Mouse (Mus musculus) lung, embryonic 15.5 days (tissue): ENCODE measurements around the gene Tmem132c. TPM values are rescaled to one million over a fixed set of nuclear protein-coding genes. Genes with fewer than 3 reads are reported as not detected.
A peak's percentile ranks its signal among the peaks of the same experiment; 100 is the strongest.

ENCODE experiments used
- ATAC-seq: fragments of 200-750 bp; cut with Nextera tagmentation; 2 replicates; pipeline ENCODE4 v1.8.0; 2017; ENCODE audit warnings: moderate number of reproducible peaks, borderline replicate concordance; ENCODE audit not compliant: low FRiP score, low TSS enrichment; ENCODE audit errors: extremely low read depth
- H3K27ac ChIP-seq: fragments of 300-500 bp; sonication (generic); 2 replicates; pipeline ENCODE4 v1.5.1; 2015; ENCODE audit warnings: moderate library complexity, mild to moderate bottlenecking, inconsistent platforms
- H3K27me3 ChIP-seq: fragments of 300-500 bp; sonication (generic); 2 replicates; pipeline ENCODE4 v1.6.1; 2015; ENCODE audit warnings: inconsistent platforms
- H3K36me3 ChIP-seq: fragments of 300-500 bp; sonication (generic); 2 replicates; pipeline ENCODE4 v1.6.1; 2015; ENCODE audit warnings: inconsistent platforms
- H3K4me1 ChIP-seq: fragments of 300-500 bp; sonication (generic); 2 replicates; pipeline ENCODE4 v1.6.1; 2015; ENCODE audit warnings: inconsistent platforms
- H3K4me2 ChIP-seq: fragments of 300-500 bp; sonication (generic); 2 replicates; pipeline ENCODE4 v1.6.1; 2015; ENCODE audit warnings: inconsistent platforms, mild to moderate bottlenecking, moderate library complexity
- H3K4me3 ChIP-seq: fragments of 300-500 bp; sonication (generic); 2 replicates; pipeline ENCODE4 v1.5.1; 2015; ENCODE audit warnings: mild to moderate bottlenecking, inconsistent platforms
- H3K9ac ChIP-seq: fragments of 300-500 bp; sonication (generic); 2 replicates; pipeline ENCODE4 v1.6.1; 2015; ENCODE audit warnings: inconsistent platforms
- H3K9me3 ChIP-seq: fragments of 300-500 bp; sonication (generic); 2 replicates; pipeline ENCODE4 v1.6.1; 2016; ENCODE audit warnings: inconsistent platforms
- WGBS: fragments of 180-500 bp; shearing (Covaris S2); methylation state at CpG from one replicate; pipeline ENCODE4 v1.1.7; 2015; 5-methylcytosine and 5-hydroxymethylcytosine counted together
- polyA plus RNA-seq: library from polyadenylated mRNA; unstranded; fragments of >200 nt; fragmentation: Nextera tagmentation; extraction: Ambion mirVana; gene quantifications from 2 replicates; pipeline ENCODE4 v1.2.1, GENCODE M21; 2015

Tmem132c gene
- 17.5 and 18.3 TPM in 2 replicates for polyA plus RNA-seq

GRCm38 (mm10) chr5:127241136-127241924 lies at the start of gene Tmem132c:
Gene Tmem132c, plus strand, starts transcription at chr5:127241808.
- ATAC-seq = peak; percentile 96
- peak within 1 kb of the TSS; percentile 60 for H3K9ac ChIP-seq
- peak within 1 kb of the TSS; percentile 26; the same call in 1 of the 2 replicates for H3K27ac ChIP-seq
- no peaks in the 10 kb centered on the region for H3K9me3 ChIP-seq
- H3K27me3 ChIP-seq = peaks cover 11% of the 10 kb centered on the region; the same call in 1 of the 2 replicates
- H3K36me3 ChIP-seq = no peaks in the 10 kb centered on the region
- H3K4me3 ChIP-seq = peak within 1 kb of the TSS; percentile 74
- peak within 1 kb of the TSS; percentile 85 for H3K4me2 ChIP-seq
- peaks cover 24% of the 10 kb centered on the region for H3K4me1 ChIP-seq
- WGBS = under 1% methylated on average over 58 of the region's 58 CpGs

- WGBS = 25% methylated on average over 5 of the region's 5 CpGs
These were observed 49.7 kb upstream of the Tmem132c start for GRCm38 (mm10) chr5:127191881-127192280.

DNA sequence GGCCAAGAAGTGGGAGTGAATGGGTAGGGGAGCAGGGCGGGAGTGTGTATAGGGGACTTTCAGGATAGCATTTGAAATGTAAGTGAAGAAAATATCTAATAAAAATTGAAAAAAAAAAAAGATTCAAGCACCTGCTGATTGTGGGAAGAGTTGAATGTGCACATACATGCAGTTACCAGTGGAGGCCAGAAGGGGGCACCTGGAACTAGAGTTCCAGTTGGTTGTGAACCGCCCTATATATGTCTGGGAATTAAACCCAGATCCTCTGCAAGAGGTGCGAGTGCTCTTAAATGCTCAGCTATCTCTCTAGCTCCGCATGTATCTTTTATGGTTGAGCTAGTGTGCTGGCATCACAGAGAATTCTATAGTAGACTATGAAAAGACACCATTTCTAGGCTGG lies 42.8 kb upstream of the Tmem132c start:
- WGBS = 48% methylated on average over 4 of the region's 4 CpGs
- no peak for ATAC-seq

More at GRCm38 (mm10) chr5:127191881-127192280, 49.7 kb upstream of the Tmem132c start:
- no peaks in the 10 kb centered on the region for H3K4me1 ChIP-seq
- no peaks in the 10 kb centered on the region; the same call in 1 of the 2 replicates for H3K9me3 ChIP-seq
- H3K36me3 ChIP-seq = no peaks in the 10 kb centered on the region
- no peak overlapping the region for H3K4me3 ChIP-seq
- H3K9ac ChIP-seq = no peak overlapping the region
- ATAC-seq = no peak
- no peak overlapping the region for H3K27ac ChIP-seq
- H3K4me2 ChIP-seq = no peak overlapping the region
- H3K27me3 ChIP-seq = no peaks in the 10 kb centered on the region

GRCm38 (mm10) chr5:127204881-127205280 lies 36.7 kb upstream of the Tmem132c start:
- Histone ChIP-seq H3K9ac (no peak overlapping the region), H3K4me2 (no peak overlapping the region), H3K36me3 (no peaks in the 10 kb centered on the region), H3K27me3 (no peaks in the 10 kb centered on the region), H3K4me1 (no peaks in the 10 kb centered on the region), H3K27ac (no peak overlapping the region), H3K9me3 (no peaks in the 10 kb centered on the region), H3K4me3 (no peak overlapping the region)
- ATAC-seq = no peak
- 86% methylated on average over 8 of the region's 8 CpGs for WGBS

More for the DNA sequence above, 42.8 kb upstream of the Tmem132c start:
- Histone ChIP-seq H3K36me3 (no peaks in the 10 kb centered on the region), H3K27me3 (no peaks in the 10 kb centered on the region), H3K9ac (no peak overlapping the region), H3K4me3 (no peak overlapping the region), H3K4me2 (no peak overlapping the region), H3K9me3 (no peaks in the 10 kb centered on the region), H3K4me1 (no peaks in the 10 kb centered on the region), H3K27ac (no peak overlapping the region)

DNA sequence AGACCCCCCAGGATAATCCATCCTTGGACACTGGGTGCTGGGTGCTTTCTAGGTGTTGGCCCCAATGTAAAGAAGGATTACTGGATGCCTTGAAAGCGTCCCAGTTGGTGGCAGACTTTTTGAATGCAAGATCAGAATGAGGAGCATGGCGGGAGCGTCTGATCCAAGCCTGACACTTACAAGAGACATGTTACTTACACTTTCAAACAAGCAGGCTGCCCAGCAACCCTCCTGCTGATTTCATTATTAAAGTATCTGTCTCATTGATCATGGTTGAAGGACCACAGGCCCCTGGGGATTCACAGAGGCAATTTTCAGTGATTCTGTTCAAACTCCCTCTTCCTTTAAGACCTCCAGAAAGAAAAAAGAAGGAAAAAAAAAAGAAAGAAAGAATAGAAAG lies 25.2 kb upstream of the Tmem132c start:
- WGBS = 60% methylated on average over 3 of the region's 3 CpGs
- ATAC-seq = no peak
- no peaks in the 10 kb centered on the region for H3K4me1 ChIP-seq

GRCm38 (mm10) chr5:127217725-127218124 lies 23.9 kb upstream of the Tmem132c start:
- Histone ChIP-seq H3K4me1 (no peaks in the 10 kb centered on the region), H3K4me3 (no peak overlapping the region), H3K27ac (no peak overlapping the region), H3K9me3 (no peaks in the 10 kb centered on the region), H3K27me3 (no peaks in the 10 kb centered on the region), H3K4me2 (no peak overlapping the region), H3K9ac (no peak overlapping the region), H3K36me3 (no peaks in the 10 kb centered on the region)
- no peak for ATAC-seq
- WGBS = 59% methylated on average over 6 of the region's 6 CpGs

More for the DNA sequence above, 25.2 kb upstream of the Tmem132c start:
- Histone ChIP-seq H3K4me2 (no peak overlapping the region), H3K36me3 (no peaks in the 10 kb centered on the region), H3K9me3 (no peaks in the 10 kb centered on the region), H3K27ac (no peak overlapping the region), H3K27me3 (no peaks in the 10 kb centered on the region), H3K4me3 (no peak overlapping the region), H3K9ac (no peak overlapping the region)

DNA sequence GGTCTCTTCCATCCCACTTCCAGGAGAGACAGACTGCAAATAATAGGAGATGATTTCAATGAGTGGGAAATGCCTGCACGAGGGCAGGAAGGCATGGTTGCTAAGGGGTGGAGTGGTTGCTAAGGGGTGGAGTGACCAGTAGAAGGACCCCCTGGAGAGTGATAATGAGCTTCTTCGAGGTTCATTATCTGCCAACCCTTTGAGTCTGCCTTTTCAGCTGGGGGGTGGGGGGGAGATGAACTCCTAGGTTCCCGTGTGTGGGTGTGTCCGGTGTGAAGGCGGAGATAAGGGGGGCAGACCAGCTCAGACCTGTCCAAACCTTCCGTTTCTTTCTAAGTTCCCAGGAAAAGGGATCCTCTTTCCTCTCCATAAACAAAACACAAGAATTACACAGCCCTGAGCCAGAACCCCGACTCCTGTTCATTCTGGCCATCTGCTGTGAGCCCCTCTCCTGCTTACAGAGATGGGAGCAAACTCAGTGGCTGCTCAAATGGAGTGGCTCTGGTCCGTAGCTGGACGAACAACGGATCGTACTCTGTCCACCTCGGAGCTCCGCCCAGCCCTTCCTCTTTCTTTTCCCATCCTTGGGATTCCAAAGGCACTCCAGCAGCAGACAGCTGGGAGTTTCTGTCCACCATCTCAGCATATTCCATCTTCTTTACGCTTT lies 13.5 kb upstream of the Tmem132c start:
- Histone ChIP-seq H3K9me3 (no peaks in the 10 kb centered on the region), H3K4me3 (peak overlapping the region; percentile 20), H3K4me1 (peaks cover 17% of the 10 kb centered on the region), H3K27me3 (no peaks in the 10 kb centered on the region), H3K9ac (no peak overlapping the region), H3K27ac (no peak overlapping the region), H3K36me3 (no peaks in the 10 kb centered on the region), H3K4me2 (peak overlapping the region; percentile 57)
- no peak for ATAC-seq
- WGBS = 3% methylated on average over 14 of the region's 14 CpGs

GRCm38 (mm10) chr5:127234715-127235114 lies 6.9 kb upstream of the Tmem132c start:
- no peak overlapping the region for H3K4me2 ChIP-seq
- no peak overlapping the region for H3K9ac ChIP-seq
- H3K27ac ChIP-seq = no peak overlapping the region
- H3K36me3 ChIP-seq = no peaks in the 10 kb centered on the region
- H3K9me3 ChIP-seq = no peaks in the 10 kb centered on the region
- H3K27me3 ChIP-seq = peaks cover 4% of the 10 kb centered on the region; the same call in 1 of the 2 replicates
- 12% methylated on average over 7 of the region's 7 CpGs for WGBS
- no peak overlapping the region for H3K4me3 ChIP-seq
- no peaks in the 10 kb centered on the region for H3K4me1 ChIP-seq
- ATAC-seq = no peak

- no peak overlapping the region for H3K27ac ChIP-seq
- no peaks in the 10 kb centered on the region for H3K9me3 ChIP-seq
- peaks cover 4% of the 10 kb centered on the region; the same call in 1 of the 2 replicates for H3K27me3 ChIP-seq
- WGBS = 5% methylated on average over 11 of the region's 11 CpGs
- H3K4me2 ChIP-seq = no peak overlapping the region
- no peak overlapping the region for H3K9ac ChIP-seq
- H3K4me1 ChIP-seq = no peaks in the 10 kb centered on the region
- H3K4me3 ChIP-seq = no peak overlapping the region
- peak; percentile 50; the same call in 1 of the 2 replicates for ATAC-seq
- no peaks in the 10 kb centered on the region for H3K36me3 ChIP-seq
These were observed 6.4 kb upstream of the Tmem132c start for GRCm38 (mm10) chr5:127235203-127235602.

GRCm38 (mm10) chr5:127239706-127240105 lies 1.9 kb upstream of the Tmem132c start:
- no peak overlapping the region for H3K9ac ChIP-seq
- no peak overlapping the region for H3K27ac ChIP-seq
- peaks cover 24% of the 10 kb centered on the region for H3K4me1 ChIP-seq
- H3K4me3 ChIP-seq = no peak overlapping the region
- peaks cover 11% of the 10 kb centered on the region; the same call in 1 of the 2 replicates for H3K27me3 ChIP-seq
- H3K9me3 ChIP-seq = no peaks in the 10 kb centered on the region
- no peaks in the 10 kb centered on the region for H3K36me3 ChIP-seq
- 55% methylated on average over 7 of the region's 7 CpGs for WGBS
- no peak for ATAC-seq
- no peak overlapping the region for H3K4me2 ChIP-seq

DNA sequence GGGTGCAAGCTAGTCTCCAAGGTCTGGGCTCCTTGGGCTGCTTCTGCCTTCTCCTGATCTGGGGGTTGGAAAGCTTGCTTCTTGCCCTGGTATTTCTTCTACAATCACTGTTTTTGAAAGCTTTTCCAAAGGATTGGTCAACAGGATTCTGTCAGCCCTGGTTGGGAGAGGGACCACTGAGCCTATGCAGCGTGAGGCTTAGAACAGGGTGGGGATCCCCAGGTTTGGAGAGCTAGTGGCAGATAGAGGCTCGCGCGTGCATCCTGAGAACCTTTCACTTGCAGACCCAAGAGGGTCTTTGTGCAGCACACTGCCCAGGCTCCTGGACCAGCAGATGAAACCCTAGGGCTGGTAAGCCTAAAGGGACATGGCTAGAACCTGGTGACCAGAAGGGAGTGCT lies 962 bp upstream of the Tmem132c start:
- peaks cover 11% of the 10 kb centered on the region; the same call in 1 of the 2 replicates for H3K27me3 ChIP-seq
- ATAC-seq = no peak
- H3K4me1 ChIP-seq = peaks cover 24% of the 10 kb centered on the region
- no peak overlapping the region for H3K27ac ChIP-seq
- H3K4me2 ChIP-seq = peak overlapping the region; percentile 85; the same call in 1 of the 2 replicates
- no peak overlapping the region for H3K4me3 ChIP-seq
- H3K9ac ChIP-seq = no peak overlapping the region
- WGBS = 43% methylated on average over 4 of the region's 4 CpGs
- H3K9me3 ChIP-seq = no peaks in the 10 kb centered on the region
- H3K36me3 ChIP-seq = no peaks in the 10 kb centered on the region
